Mouse (Mus musculus) small intestine, adult 2 months (tissue): ENCODE results near the gene Dusp5.

ENCODE experiments used
- CTCF ChIP-seq: fragments of 200-500 bp; IDR thresholded peaks from 2 replicates; pipeline ENCODE4 v1.5.1; 2012; ENCODE audit warnings: low read depth, mild to moderate bottlenecking, control low read depth, inconsistent platforms, low read length, moderate library complexity, mixed read lengths; ENCODE audit not compliant: insufficient replicate concordance, insufficient read length; ENCODE audit errors: extremely low read depth
- POLR2A ChIP-seq: fragments of 200-500 bp; IDR thresholded peaks from 2 replicates; pipeline ENCODE4 v1.6.1; 2012; ENCODE audit warnings: low read depth, mild to moderate bottlenecking, control low read depth, inconsistent platforms, low read length, moderate library complexity

DNA sequence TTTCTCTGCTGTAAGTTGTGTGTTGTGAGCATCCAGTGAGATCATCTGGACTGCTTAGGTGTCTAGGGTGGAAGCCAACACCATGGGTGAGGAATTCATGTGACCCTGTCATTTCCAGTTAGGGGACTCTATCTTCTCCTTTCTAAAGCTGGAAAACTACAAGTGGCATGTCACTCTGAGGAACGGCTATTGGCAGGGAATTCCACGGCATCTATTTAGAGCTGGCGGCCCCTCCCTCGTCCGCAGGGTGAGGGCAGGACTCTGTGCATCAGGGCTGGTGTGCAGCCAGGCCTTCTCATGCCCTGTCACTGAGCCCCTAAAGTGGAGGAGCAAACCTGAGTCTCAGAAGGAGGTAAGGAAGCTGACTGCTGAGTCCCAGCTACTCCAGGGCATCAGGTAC, 35.0 kb upstream of the Dusp5 start:
- TF ChIP-seq CTCF (no peak), POLR2A (no peak)
